Mouse (Mus musculus): ENCODE data around the gene Glt1d1.

GRCm38 (mm10) chr5:127611881-127612280, 20.2 kb upstream of the Glt1d1 start:
- TF ChIP-seq CTCF (IDR thresholded peaks at IDR 0.05; ENCODE audit: control insufficient read depth, insufficient read depth, insufficient replicate concordance, low read depth, low read length) (no peak), POLR2A (IDR thresholded peaks at IDR 0.05; ENCODE audit: control insufficient read depth, low read depth, low read length) (no peak)
